Mouse (Mus musculus) heart, adult 8-10 months (tissue): ENCODE measurements around the gene Col4a3bp. TPM values are rescaled to one million over a fixed set of nuclear protein-coding genes. Genes with fewer than 3 reads are reported as not detected.
"Not testable (repeated sequence)": the region's sequence is repeated elsewhere in the genome, so short reads cannot be mapped to it uniquely, and the experiment has no call there.

ENCODE experiments used
- DNase-seq: peaks from one replicate; pipeline ENCODE4 v3.0.0; 2022; ENCODE audit warnings: low spot score
- total RNA-seq, 4 experiments: library from RNA; stranded (reverse); gene quantifications; 2 replicates each; pipeline ENCODE4 v1.2.4; 2022

Gene Col4a3bp
- total RNA-seq, 4 experiments from 2014 or later: 34.6 to 39.3 (median 37.5) TPM

DNA sequence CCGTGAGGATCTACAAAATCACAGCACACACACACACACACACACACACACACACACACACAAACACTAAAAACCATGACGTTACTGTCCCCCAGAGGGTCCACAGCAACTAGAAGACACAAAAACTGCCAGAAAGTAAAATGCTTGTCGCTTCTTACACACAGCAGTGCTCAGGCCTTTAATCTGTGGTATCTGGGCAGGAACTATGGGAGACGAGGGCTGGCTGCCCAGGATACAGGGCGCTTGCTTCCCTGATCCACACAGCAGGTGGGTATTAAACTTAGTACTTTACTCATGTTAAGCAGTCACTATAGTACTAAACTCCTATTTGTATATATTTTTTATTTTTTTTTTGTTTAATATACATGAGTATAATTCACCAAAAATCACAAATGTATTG, 103.4 kb downstream of the Col4a3bp start:
- DNase-seq: no peak

DNA sequence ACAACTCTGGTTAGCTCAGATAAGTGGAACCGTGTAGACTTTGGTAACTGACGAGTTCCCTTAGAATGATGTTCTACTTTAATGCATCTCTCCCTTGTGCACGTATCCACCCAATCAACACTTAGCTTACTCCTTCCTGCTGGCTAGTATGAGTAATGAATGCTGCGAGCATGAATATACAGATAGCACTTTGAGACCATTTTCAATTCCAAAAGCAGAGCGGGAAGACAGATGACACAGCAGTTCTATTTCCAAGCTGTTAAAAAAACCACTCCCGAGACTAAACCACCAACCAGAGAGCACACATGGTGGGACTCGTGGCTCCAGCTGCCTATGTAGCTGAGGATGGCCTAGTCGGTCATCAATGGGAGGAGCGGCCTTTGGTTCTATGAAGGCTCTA, 110.6 kb downstream of the Col4a3bp start:
- no peak for DNase-seq

DNA sequence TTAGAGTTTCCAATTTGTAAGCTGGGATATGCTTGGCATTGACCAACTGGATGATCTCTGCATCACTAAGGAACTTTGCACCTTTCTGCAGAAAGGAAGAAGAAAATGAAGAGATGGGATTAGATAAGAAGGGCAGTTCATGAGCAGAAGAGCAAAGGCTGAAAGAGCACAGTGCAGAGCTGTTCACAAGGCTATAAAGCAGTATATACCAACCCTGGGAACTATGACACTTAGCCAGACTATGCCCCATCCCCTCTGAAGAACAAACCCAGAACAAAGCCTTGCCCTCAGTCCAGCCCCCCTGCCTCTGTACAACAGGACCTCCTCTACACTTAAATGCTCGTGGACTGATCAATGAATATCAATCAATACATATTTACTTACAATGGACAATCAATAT, 114.3 kb downstream of the Col4a3bp start:
- DNase-seq: no peak

DNA sequence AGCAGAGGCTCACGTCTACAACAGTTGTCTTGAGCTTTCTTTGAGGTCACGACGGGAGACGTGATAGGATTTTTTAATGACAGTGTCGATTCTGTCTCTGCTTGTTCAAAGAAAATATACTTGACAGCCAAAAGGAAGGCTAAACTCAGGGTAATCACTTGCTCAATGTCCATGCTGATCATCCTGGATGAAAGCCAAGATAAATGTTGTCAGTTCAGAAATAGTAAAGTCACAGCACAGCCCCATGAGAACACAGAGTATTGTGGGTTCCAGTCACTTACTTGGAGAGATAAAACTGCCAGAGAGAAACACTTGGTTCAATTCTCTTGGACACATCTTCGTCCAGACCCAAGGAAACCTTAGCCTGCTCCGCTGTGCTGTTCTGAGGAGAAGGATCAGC, 116.5 kb downstream of the Col4a3bp start:
- no peak for DNase-seq

DNA sequence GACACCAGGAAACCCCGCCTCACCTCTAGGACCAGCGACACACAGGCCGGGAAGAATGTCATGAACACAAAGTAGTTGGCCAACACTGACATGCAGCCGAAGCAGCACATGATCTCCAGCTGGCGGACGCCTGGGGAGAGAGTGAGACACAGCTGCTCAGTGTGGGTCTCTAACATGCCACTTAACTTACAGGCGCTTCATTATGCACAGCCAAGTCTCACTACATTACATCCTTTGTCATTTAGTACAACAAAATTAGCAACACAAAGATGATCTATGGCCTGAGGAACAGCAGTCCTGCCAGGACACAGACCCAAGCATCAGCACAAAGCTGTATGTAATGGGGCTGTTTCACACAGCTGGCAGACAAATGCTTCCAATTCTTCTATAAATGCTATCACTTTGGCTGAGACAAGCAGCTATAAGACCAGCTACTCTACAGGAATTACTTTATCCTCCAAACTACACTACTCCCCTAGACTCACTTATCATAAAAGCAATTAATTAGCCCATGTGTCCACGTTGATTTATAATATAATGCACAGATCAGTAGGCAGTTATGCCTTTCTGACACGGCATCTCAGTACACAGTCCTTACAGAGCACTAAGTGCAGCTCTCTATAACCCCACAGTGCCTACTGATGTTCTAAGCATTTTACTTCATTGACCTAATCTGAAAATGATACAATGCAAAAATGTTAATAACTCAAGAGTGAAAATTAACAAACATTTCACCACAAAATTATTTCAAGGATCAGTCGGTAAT, 117.9 kb downstream of the Col4a3bp start:
- DNase-seq: no peak

- DNase-seq: not testable (repeated sequence)
Observed at GRCm38 (mm10) chr13:96663120-96663519, 120.7 kb downstream of the Col4a3bp start.

DNA sequence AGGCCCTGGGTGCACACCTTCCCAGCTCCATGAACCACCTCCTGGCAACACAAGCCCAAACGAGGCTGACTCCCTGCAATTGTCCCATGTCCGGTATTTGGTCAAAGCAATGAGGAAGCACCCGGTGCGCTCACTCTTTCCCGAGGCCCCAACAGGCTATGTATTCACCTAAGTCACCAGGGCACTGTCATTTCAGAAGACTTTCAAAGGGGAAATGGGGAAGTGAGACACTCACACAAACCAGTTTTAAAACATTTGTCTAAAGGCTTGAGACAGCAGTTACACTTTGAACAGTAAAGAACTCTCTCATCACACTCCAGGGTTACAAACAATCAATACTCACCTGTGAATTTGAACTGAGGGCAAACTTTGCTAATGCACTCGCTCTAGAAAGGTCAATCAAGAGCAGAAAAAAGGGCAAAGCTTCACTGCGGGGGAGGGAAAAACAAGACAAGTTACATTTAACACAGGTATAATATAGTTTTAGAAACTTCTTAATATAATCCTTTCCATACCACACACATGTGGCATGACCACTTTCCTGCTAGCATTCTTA, 122.1 kb downstream of the Col4a3bp start:
- DNase-seq: no peak

- DNase-seq: no peak
Observed at GRCm38 (mm10) chr13:96670019-96670405, 127.6 kb downstream of the Col4a3bp start.

- DNase-seq: peak; percentile 97
Observed at GRCm38 (mm10) chr13:96670406-96671077, 128.1 kb downstream of the Col4a3bp start, which contains the start of gene Hmgcr. Gene Hmgcr (minus strand): TSS chr13:96670936.

- no peak for DNase-seq
Observed at GRCm38 (mm10) chr13:96671078-96671905, 128.9 kb downstream of the Col4a3bp start.

DNA sequence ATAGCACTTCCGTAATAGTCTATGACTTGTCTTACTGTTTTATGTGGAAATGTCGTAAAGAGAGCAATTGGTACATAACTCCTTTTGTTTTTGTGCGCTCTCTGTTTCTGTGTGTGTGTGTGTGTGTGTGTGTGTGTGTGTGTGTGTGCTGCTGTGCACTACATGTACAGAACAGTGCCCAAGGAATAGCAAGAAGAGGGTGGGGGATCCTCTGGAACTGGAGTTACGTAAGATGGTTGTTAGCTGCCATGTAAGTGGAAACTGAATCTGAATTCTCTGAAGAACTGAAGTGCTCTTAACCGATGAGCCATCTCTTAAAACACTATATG, 129.5 kb downstream of the Col4a3bp start:
- DNase-seq: no peak

GRCm38 (mm10) chr13:96672276-96672675, 129.9 kb downstream of the Col4a3bp start:
- DNase-seq: no peak

DNA sequence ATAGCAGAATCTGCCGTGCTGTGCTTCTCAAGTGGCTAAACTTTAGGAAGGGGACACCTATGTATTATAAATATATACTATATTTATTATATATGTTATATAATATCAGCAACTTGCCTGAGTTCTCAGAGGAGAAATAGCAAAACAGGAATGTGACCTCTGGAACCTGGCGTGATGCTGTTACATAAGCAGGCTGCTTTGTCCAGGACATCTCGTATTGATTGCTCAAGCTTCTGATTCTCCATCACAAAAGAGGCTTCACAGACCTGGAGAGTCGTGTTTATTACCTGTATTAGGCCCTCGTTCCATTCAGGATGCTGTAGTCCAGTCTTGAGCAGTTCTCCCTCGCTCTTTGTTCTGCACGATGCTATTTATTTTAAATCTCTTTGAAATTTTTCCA, 131.4 kb downstream of the Col4a3bp start:
- DNase-seq: no peak

- no peak for DNase-seq
Observed at GRCm38 (mm10) chr13:96675756-96676155, 133.3 kb downstream of the Col4a3bp start.

DNA sequence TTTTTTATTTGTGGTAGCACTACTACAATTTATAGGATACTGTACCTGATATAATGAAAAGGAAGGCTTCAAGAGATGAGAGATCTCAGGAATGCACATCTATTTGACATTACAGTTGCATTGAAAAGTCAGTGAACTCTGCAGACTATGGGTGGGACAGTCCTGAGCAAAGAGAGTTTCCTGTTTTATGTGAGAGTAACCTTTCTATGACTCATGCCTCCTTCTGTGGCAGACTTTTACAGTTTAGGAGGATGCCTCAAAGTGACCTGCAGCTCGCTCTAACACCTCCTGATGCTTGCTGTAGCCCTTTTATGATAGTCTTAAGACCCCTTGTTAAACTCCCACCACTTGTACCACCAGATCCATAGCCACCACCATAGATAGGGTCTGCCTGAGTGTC, 134.7 kb downstream of the Col4a3bp start:
- no peak for DNase-seq

GRCm38 (mm10) chr13:96678616-96679015, 136.2 kb downstream of the Col4a3bp start:
- no peak for DNase-seq

GRCm38 (mm10) chr13:96680163-96681087, 138.0 kb downstream of the Col4a3bp start:
- no peak for DNase-seq

- no peak for DNase-seq
Observed at GRCm38 (mm10) chr13:96681088-96681620, 138.7 kb downstream of the Col4a3bp start.

DNA sequence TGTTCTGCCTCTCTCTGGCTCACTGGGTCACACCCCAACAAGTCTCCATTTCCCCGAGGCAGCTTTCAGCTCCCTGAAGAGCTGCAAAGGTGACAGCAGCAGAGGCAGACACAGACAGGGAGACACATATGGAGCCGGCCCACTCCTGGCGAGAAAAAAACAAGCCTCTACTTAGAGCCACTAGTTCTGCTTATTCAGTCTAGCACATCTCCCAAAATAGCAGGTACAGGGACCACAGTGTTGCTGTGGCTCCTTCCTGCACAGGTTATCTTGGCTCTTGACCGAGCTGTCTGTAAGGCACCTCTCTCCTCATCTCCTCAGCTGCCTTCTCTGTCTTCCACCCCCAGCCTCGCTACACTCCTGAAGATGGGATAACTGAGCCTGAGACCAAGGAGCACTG, 142.4 kb downstream of the Col4a3bp start:
- no peak for DNase-seq

GRCm38 (mm10) chr13:96687261-96687660, 144.8 kb downstream of the Col4a3bp start:
- DNase-seq: no peak
